Mouse (Mus musculus) spleen, adult 2 months (tissue): ENCODE measurements around the gene Tmprss6. TPM values are rescaled to one million over a fixed set of nuclear protein-coding genes. Genes with fewer than 3 reads are reported as not detected.

Experiments
- DNase-seq, 2 experiments: peaks; one replicate each; pipeline versions ENCODE4 v3.0.0 to v3.0.0-alpha.2; 2012 to 2021; ENCODE audit warnings: low spot score in 2 of 2, low read depth in 1 of 2
- H3K27ac ChIP-seq: fragments of 200-500 bp; 2 replicates; pipeline ENCODE4 v1.5.1; 2012; ENCODE audit warnings: low read length, inconsistent platforms; ENCODE audit not compliant: insufficient read depth
- H3K27me3 ChIP-seq: fragments of 200-500 bp; 2 replicates; pipeline ENCODE4 v1.6.1; 2012; ENCODE audit warnings: mild to moderate bottlenecking, moderate library complexity, low read length, inconsistent platforms; ENCODE audit not compliant: control insufficient read depth, insufficient read depth
- H3K36me3 ChIP-seq: fragments of 200-500 bp; 2 replicates; pipeline ENCODE4 v1.6.1; 2012; ENCODE audit warnings: mild to moderate bottlenecking, low read length, inconsistent platforms; ENCODE audit not compliant: control insufficient read depth, insufficient read depth
- H3K4me1 ChIP-seq: fragments of 200-500 bp; 2 replicates; pipeline ENCODE4 v1.6.1; 2011; ENCODE audit warnings: inconsistent platforms; ENCODE audit not compliant: control insufficient read depth, insufficient read depth, insufficient read length
- H3K4me3 ChIP-seq: fragments of 200-500 bp; 2 replicates; pipeline ENCODE4 v1.5.1; 2011; ENCODE audit warnings: mild to moderate bottlenecking, inconsistent platforms; ENCODE audit not compliant: insufficient read depth, insufficient read length; ENCODE audit errors: extremely low read depth
- CTCF ChIP-seq: fragments of 200-500 bp; IDR thresholded peaks from 2 replicates; pipeline ENCODE4 v1.5.1; 2011; ENCODE audit warnings: mild to moderate bottlenecking, inconsistent platforms; ENCODE audit not compliant: insufficient read depth, insufficient read length, insufficient replicate concordance; ENCODE audit errors: extremely low read depth
- POLR2A ChIP-seq: fragments of 200-500 bp; IDR thresholded peaks from 2 replicates; pipeline ENCODE4 v1.6.1; 2011; ENCODE audit warnings: low read depth, low read length, inconsistent platforms
- WGBS: fragments of 180-500 bp; shearing (Covaris S2); methylation state at CpG from one replicate; pipeline ENCODE4 v1.1.7; 2018; 5-methylcytosine and 5-hydroxymethylcytosine counted together
- polyA plus RNA-seq: library from polyadenylated mRNA; depleted of rRNA; stranded (reverse); fragments of >200 nt; gene quantifications from 2 replicates; pipeline ENCODE4 v1.2.3, GENCODE M21; 2012

Tmprss6 gene
- polyA plus RNA-seq, 1 experiment = 0.21 TPM

GRCm38 (mm10) chr15:78487066-78487465 is 18.6 kb upstream of the Tmprss6 start:
- H3K4me1 ChIP-seq = no peaks in the 10 kb centered on the region
- H3K4me3 ChIP-seq = no peak overlapping the region
- no peak for DNase-seq
- no peak overlapping the region for H3K27ac ChIP-seq
- no peaks in the 10 kb centered on the region for H3K27me3 ChIP-seq
- no peaks in the 10 kb centered on the region for H3K36me3 ChIP-seq
- 63% methylated on average over 4 of the region's 4 CpGs for WGBS
- no peak for TF ChIP-seq POLR2A
- no peak for TF ChIP-seq CTCF

GRCm38 (mm10) chr15:78486564-78486963 is 18.1 kb upstream of the Tmprss6 start:
- Histone ChIP-seq H3K4me1 (no peaks in the 10 kb centered on the region), H3K36me3 (no peaks in the 10 kb centered on the region), H3K4me3 (no peak overlapping the region), H3K27ac (no peak overlapping the region), H3K27me3 (no peaks in the 10 kb centered on the region)
- TF ChIP-seq CTCF = no peak
- TF ChIP-seq POLR2A = no peak
- WGBS = 71% methylated on average over 1 of the region's 1 CpGs
- DNase-seq = no peak

DNA sequence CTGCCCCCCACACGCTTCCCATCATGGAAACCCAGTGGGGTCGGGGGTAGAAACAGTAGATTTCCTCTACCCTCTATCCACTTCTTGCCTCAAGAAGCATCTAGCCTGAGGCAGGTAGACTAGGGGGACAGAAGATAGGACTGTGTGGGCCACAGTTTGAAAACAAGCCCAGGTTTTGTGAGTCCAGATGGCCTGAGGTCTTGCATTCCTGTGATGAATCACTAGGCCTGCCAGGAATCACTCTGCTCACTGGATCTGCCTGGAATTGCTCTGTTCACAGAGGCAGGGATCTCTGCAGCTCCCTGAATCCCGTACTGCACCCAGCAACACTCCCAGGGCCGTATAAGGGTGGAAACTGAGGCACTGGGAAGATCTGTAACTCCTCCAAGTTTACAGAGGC is 14.9 kb upstream of the Tmprss6 start:
- 87% methylated on average over 4 of the region's 4 CpGs for WGBS
- no peaks in the 10 kb centered on the region for H3K4me1 ChIP-seq
- no peaks in the 10 kb centered on the region for H3K27me3 ChIP-seq
- TF ChIP-seq CTCF (no peak), POLR2A (no peak)
- no peak overlapping the region for H3K4me3 ChIP-seq
- no peaks in the 10 kb centered on the region for H3K36me3 ChIP-seq
- H3K27ac ChIP-seq = no peak overlapping the region
- DNase-seq = no peak

GRCm38 (mm10) chr15:78482518-78482917 is 14.1 kb upstream of the Tmprss6 start:
- Histone ChIP-seq H3K4me1 (no peaks in the 10 kb centered on the region), H3K27ac (no peak overlapping the region), H3K4me3 (no peak overlapping the region), H3K27me3 (no peaks in the 10 kb centered on the region), H3K36me3 (no peaks in the 10 kb centered on the region)
- DNase-seq = no peak
- 75% methylated on average over 3 of the region's 3 CpGs for WGBS
- TF ChIP-seq POLR2A (no peak), CTCF (no peak)

DNA sequence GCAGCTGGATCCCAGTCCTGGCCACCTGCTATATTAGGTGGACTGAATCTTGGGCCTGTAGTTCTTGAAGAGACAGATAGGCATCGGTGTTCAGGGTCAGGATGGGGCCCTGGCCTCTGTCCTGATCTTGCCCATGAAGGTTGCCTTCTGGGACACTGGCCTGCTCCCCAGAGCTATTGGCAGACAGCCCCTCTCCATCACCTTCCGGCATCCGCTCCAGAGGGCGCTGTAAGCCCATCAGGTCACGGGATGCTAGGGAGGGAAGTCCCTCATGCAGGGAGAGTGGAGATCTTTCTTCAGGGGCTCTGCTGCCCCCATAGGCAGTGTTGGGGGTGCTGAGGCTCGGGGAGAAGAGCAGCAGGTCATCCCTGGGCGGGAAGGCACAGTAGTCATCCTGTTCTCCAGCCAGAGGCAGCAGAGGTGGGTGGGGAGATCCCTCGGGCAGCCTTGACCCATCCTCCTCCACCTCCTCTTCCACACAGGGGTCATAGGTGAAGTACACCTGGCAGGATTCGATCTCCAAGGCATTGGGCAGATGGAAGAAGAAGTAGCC is 13.1 kb upstream of the Tmprss6 start:
- Histone ChIP-seq H3K27me3 (no peaks in the 10 kb centered on the region), H3K27ac (no peak overlapping the region), H3K4me3 (no peak overlapping the region), H3K4me1 (peaks cover 7% of the 10 kb centered on the region; the same call in 1 of the 2 replicates), H3K36me3 (no peaks in the 10 kb centered on the region)
- 78% methylated on average over 9 of the region's 9 CpGs for WGBS
- no peak for TF ChIP-seq CTCF
- TF ChIP-seq POLR2A = no peak
- DNase-seq = no peak

DNA sequence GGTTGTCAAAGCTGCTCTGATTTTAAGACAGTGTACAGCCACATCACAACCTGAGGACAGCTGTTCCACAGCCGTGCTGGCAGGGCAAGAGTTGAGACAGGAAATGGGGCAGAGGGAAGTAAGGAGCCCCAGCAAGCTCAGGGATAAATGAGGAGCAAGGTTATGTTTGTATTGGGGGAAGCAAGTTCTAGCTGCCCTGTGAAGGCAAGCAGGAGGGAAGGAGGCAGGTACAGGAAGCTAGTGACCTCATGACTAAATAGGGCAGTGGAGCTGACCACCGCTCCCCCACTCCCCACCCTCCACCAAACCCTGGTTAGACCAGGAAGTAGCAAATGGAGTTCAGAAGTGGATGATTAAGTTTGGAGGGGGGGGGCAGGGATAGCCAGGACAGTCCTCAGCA is 12.6 kb upstream of the Tmprss6 start:
- no peaks in the 10 kb centered on the region for H3K36me3 ChIP-seq
- TF ChIP-seq CTCF (no peak), POLR2A (no peak)
- 32% methylated on average over 2 of the region's 2 CpGs for WGBS

DNA sequence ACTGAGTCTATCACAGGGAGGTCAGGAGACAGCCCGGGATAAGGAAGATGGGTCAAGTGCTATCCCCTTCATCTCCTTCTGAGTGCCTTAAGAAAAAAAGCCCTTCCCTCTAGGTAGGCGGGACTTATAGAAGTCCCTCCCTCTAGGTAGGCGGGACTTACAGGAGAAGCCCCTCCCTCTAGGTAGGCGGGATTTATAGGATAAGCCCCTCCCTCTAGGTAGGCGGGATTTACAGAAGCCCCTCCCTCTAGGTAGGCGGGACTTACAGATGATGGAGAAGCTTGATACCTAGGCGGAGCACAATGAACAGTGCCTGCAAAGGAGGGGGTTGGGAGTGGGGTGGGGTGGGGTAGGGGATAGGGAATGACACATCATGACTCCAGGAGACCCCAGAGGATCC is 11.7 kb upstream of the Tmprss6 start:
- no peaks in the 10 kb centered on the region for H3K36me3 ChIP-seq
- DNase-seq = no peak
- no peak overlapping the region for H3K27ac ChIP-seq
- H3K4me3 ChIP-seq = no peak overlapping the region
- WGBS = 82% methylated on average over 7 of the region's 7 CpGs
- no peak for TF ChIP-seq POLR2A
- no peak for TF ChIP-seq CTCF
- no peaks in the 10 kb centered on the region for H3K27me3 ChIP-seq
- peaks cover 17% of the 10 kb centered on the region; the same call in 1 of the 2 replicates for H3K4me1 ChIP-seq

More for the DNA sequence above, 12.6 kb upstream of the Tmprss6 start:
- no peak for DNase-seq
- H3K4me3 ChIP-seq = no peak overlapping the region
- no peaks in the 10 kb centered on the region for H3K27me3 ChIP-seq
- H3K4me1 ChIP-seq = peaks cover 12% of the 10 kb centered on the region; the same call in 1 of the 2 replicates
- H3K27ac ChIP-seq = no peak overlapping the region

- no peaks in the 10 kb centered on the region for H3K27me3 ChIP-seq
- 81% methylated on average over 5 of the region's 5 CpGs for WGBS
These were observed 11.0 kb upstream of the Tmprss6 start for GRCm38 (mm10) chr15:78479470-78479869.

More at GRCm38 (mm10) chr15:78479470-78479869, 11.0 kb upstream of the Tmprss6 start:
- Histone ChIP-seq H3K27ac (no peak overlapping the region), H3K36me3 (no peaks in the 10 kb centered on the region), H3K4me1 (peaks cover 17% of the 10 kb centered on the region; the same call in 1 of the 2 replicates), H3K4me3 (no peak overlapping the region)
- DNase-seq = no peak
- TF ChIP-seq CTCF (no peak), POLR2A (no peak)
